Mouse (Mus musculus): ENCODE measurements around the gene Col18a1. TPM values are rescaled to one million over a fixed set of nuclear protein-coding genes. Genes with fewer than 3 reads are reported as not detected.

Gene Col18a1
- polyA plus RNA-seq, 1 experiment: 3.4 TPM

DNA sequence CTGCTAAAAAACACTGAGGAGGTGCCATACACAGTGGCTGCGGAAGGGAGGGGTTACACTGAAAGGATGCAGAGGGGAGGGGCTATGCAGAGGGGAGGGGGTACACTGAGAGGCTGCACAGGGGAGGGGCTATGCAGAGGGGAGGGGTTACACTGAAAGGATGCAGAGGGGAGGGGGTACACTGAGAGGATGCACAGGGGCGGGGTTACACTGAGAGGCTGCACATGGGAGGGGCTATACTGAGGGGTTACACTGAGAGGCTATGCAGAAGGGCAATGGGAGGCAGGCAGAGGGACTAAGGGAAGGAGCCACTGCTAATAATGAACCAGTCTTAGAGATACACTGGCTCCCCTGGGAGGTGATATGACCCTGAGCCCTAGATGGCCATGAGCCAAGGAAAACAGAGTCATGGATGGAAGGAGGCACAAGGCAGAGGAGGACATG is 14.1 kb downstream of the Col18a1 start:
- H3K27ac ChIP-seq (ENCODE audit: control insufficient read depth, insufficient read depth, low read depth, low read length, poor library complexity): no peak overlapping the region
- TF ChIP-seq POLR2A (IDR thresholded peaks at IDR 0.05; ENCODE audit: borderline replicate concordance, control insufficient read depth, low read depth, low read length): no peak
- TF ChIP-seq CTCF (IDR thresholded peaks at IDR 0.05; ENCODE audit: control insufficient read depth, insufficient read depth, low read length): no peak
- H3K4me1 ChIP-seq (ENCODE audit: control insufficient read depth, insufficient read depth, low read length): no peaks in the 10 kb centered on the region
- no peak overlapping the region for H3K4me3 ChIP-seq (replicated peaks; ENCODE audit: control insufficient read depth, low read depth, low read length)
- 97% methylated on average over 2 of the region's 2 CpGs for WGBS

DNA sequence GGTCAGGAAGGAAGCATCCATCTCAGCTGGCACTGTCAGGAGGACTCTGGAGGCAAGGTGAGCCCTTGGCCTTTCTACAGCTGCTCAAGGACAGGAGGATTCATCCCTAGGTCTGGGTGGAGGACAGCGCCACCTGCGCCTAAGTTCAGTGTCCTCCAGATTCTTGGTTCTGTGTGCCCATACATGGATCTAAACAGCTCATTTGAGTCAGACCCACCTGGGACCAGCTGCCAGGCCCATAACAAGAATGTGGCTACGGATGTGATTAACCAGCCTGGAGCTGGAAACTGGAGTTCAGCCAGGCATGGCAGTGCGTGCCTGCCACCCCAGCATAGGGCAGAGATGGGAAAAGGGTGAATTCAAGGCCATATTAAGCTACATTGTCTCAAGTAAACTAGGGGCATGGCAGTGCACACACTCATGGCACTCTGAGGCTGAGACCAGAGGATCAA is 14.8 kb downstream of the Col18a1 start:
- H3K4me1 ChIP-seq (ENCODE audit: control insufficient read depth, insufficient read depth, low read length): no peaks in the 10 kb centered on the region

DNA sequence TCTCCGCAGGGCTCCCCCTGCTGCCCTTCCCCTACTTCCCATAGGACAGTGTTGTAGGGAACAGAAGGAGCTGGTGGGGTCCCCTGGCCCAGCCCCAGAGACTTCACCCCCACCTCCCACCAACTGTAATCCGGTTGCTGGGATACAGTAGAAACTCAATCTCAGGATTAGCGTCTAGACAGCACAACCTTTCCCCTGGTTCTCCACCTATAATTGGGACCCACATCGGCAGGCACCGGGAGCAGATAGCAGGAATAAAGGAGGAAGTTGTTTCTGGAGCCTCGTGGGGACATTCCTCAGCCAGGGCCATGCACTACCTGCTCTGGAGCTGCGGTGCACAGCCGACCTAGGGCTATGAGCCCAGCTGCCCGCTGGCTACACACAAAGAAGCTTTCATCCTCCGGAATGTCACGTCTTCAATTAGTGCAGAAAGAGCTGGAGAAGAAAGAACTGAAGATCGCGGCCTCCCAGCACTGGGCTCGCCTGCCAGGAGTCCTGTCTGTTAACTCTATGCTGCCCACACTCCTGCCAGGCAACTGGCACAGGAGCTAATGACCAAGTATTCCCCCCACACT is 15.3 kb downstream of the Col18a1 start:
- Histone ChIP-seq H3K4me1 (ENCODE audit: control insufficient read depth, insufficient read depth, low read length) (no peaks in the 10 kb centered on the region), H3K4me3 (replicated peaks; ENCODE audit: control insufficient read depth, low read depth, low read length) (no peak overlapping the region), H3K27ac (ENCODE audit: control insufficient read depth, insufficient read depth, low read depth, low read length, poor library complexity) (no peak overlapping the region)
- TF ChIP-seq CTCF (IDR thresholded peaks at IDR 0.05; ENCODE audit: control insufficient read depth, insufficient read depth, low read length) (no peak), POLR2A (IDR thresholded peaks at IDR 0.05; ENCODE audit: borderline replicate concordance, control insufficient read depth, low read depth, low read length) (no peak)
- 65% methylated on average over 14 of the region's 14 CpGs for WGBS

More for the DNA sequence above, 14.8 kb downstream of the Col18a1 start:
- TF ChIP-seq CTCF (IDR thresholded peaks at IDR 0.05; ENCODE audit: control insufficient read depth, insufficient read depth, low read length): no peak
- no peak for TF ChIP-seq POLR2A (IDR thresholded peaks at IDR 0.05; ENCODE audit: borderline replicate concordance, control insufficient read depth, low read depth, low read length)
- Histone ChIP-seq H3K27ac (ENCODE audit: control insufficient read depth, insufficient read depth, low read depth, low read length, poor library complexity) (no peak overlapping the region), H3K4me3 (replicated peaks; ENCODE audit: control insufficient read depth, low read depth, low read length) (no peak overlapping the region)
- WGBS: 90% methylated on average over 4 of the region's 4 CpGs

DNA sequence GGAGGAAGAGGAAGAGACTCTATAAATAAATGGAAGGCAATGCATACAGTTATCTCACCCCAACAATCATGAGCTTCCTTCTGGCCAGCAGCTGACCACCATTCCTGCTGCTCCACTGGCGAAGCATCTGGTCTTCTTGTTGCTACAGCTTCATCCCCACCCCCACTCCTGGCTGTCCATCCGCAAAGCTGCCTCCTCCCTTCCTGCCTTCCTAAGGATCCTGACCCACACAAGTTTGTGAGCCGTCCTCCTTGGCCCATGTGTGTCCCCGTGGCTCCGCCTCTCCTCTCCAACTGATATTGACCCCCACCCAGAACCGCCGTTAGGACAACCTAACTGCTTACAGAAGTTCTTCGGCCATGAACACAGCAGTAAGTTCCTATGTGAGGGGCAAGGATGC is 16.3 kb downstream of the Col18a1 start:
- no peaks in the 10 kb centered on the region for H3K4me1 ChIP-seq (ENCODE audit: control insufficient read depth, insufficient read depth, low read length)
- no peak overlapping the region for H3K27ac ChIP-seq (ENCODE audit: control insufficient read depth, insufficient read depth, low read depth, low read length, poor library complexity)
- no peak overlapping the region for H3K4me3 ChIP-seq (replicated peaks; ENCODE audit: control insufficient read depth, low read depth, low read length)
- no peak for TF ChIP-seq POLR2A (IDR thresholded peaks at IDR 0.05; ENCODE audit: borderline replicate concordance, control insufficient read depth, low read depth, low read length)
- no peak for TF ChIP-seq CTCF (IDR thresholded peaks at IDR 0.05; ENCODE audit: control insufficient read depth, insufficient read depth, low read length)
- 78% methylated on average over 8 of the region's 8 CpGs for WGBS

DNA sequence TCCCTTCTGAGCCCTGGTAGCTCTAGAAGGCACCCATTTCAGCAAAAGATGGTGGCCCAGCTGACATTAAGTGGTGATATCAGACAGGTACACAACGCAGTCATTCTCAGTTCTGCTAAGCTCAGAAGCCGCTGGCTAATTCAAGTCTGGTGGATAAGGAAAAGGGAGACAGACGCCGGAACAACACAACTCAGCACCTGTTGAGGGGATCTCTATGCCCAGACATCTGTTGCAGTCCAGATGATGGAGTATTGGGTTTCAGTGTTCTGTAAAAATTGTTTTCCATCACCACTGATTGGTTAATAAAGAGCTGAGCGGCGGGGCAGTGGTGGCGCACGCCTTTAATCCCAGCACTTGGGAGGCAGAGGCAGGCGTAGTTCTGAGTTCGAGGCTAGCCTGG is 18.8 kb downstream of the Col18a1 start:
- Histone ChIP-seq H3K4me3 (replicated peaks; ENCODE audit: control insufficient read depth, low read depth, low read length) (no peak overlapping the region), H3K27ac (ENCODE audit: control insufficient read depth, insufficient read depth, low read depth, low read length, poor library complexity) (no peak overlapping the region), H3K4me1 (ENCODE audit: control insufficient read depth, insufficient read depth, low read length) (no peaks in the 10 kb centered on the region)
- no peak for TF ChIP-seq CTCF (IDR thresholded peaks at IDR 0.05; ENCODE audit: control insufficient read depth, insufficient read depth, low read length)
- no peak for TF ChIP-seq POLR2A (IDR thresholded peaks at IDR 0.05; ENCODE audit: borderline replicate concordance, control insufficient read depth, low read depth, low read length)
- 87% methylated on average over 10 of the region's 10 CpGs for WGBS

DNA sequence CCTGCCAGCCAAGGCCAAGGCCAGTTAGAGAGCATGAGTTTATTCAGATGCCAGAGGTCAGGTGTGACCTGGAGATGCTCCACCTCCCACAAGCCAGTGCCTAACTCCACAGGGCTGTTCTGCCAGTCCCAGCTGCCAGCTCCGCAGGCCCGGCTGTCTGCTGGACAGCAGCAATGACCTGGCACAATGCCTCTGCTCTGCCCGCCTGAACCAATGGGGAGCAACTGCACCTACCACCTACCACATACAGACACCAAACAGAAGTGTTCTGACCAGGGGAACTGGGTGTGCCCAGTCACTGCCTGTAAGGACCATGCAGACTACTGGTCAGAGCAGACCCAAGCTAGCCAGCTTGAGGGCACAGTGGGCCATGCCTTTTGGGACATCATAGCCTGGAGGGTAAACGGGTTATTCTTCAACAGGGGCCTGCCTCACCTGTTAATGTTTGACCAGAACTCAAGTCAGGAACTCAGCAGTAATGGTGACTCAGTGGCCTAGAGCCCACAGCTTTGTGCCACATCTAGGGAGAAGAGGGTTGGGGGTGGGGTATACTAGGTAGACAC is 19.4 kb downstream of the Col18a1 start:
- H3K4me3 ChIP-seq (replicated peaks; ENCODE audit: control insufficient read depth, low read depth, low read length): no peak overlapping the region
- TF ChIP-seq POLR2A (IDR thresholded peaks at IDR 0.05; ENCODE audit: borderline replicate concordance, control insufficient read depth, low read depth, low read length): no peak
- TF ChIP-seq CTCF (IDR thresholded peaks at IDR 0.05; ENCODE audit: control insufficient read depth, insufficient read depth, low read length): no peak
- no peak overlapping the region for H3K27ac ChIP-seq (ENCODE audit: control insufficient read depth, insufficient read depth, low read depth, low read length, poor library complexity)
- H3K4me1 ChIP-seq (ENCODE audit: control insufficient read depth, insufficient read depth, low read length): no peaks in the 10 kb centered on the region
- WGBS: 81% methylated on average over 4 of the region's 4 CpGs

DNA sequence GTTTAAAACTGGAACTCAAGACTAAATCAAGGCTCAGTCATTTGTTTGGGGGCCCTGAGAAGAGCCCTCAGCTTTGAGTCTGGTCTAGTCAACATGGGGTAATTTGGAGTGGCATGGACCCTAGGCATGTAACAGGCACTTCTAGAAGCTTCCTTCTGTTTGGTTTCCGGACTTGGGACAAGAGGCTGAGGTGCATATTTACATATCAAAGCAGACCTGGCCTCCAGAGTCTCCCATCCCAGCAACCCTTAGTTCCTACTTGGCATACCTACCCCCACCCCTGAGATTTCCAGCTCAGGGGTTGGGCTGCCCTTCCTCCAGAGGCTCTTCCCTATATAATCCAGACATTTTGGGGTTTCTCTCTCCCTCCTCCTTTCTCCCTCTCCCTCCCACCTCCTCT is 20.4 kb downstream of the Col18a1 start:
- no peak overlapping the region for H3K4me3 ChIP-seq (replicated peaks; ENCODE audit: control insufficient read depth, low read depth, low read length)
- whole genome bisulfite sequencing: 79% methylated on average over 1 of the region's 1 CpGs
- no peaks in the 10 kb centered on the region for H3K4me1 ChIP-seq (ENCODE audit: control insufficient read depth, insufficient read depth, low read length)
- H3K27ac ChIP-seq (ENCODE audit: control insufficient read depth, insufficient read depth, low read depth, low read length, poor library complexity): no peak overlapping the region
- TF ChIP-seq POLR2A (IDR thresholded peaks at IDR 0.05; ENCODE audit: borderline replicate concordance, control insufficient read depth, low read depth, low read length): no peak
- no peak for TF ChIP-seq CTCF (IDR thresholded peaks at IDR 0.05; ENCODE audit: control insufficient read depth, insufficient read depth, low read length)

DNA sequence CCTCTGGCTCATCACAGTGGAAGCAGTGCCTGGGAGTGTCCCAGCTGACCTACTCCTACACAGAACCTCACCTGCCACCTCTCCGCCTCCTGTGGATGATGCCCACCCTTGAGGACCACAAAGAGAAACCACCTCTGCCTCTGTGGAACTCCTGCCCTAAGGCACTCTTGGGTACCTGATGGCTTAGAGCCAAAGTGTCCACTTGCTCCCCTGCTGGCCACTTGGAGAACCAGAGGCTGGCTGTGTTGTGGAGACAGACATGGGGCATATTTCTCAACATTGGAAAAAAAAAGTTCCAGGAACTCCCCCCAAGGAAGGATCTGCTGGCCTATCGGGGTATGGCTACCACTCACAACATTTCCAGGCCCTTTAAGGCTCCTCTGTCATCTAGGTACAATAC is 22.0 kb downstream of the Col18a1 start:
- H3K4me3 ChIP-seq (replicated peaks; ENCODE audit: control insufficient read depth, low read depth, low read length): no peak overlapping the region
- 70% methylated on average over 2 of the region's 2 CpGs for WGBS
- H3K4me1 ChIP-seq (ENCODE audit: control insufficient read depth, insufficient read depth, low read length): no peaks in the 10 kb centered on the region
- no peak overlapping the region for H3K27ac ChIP-seq (ENCODE audit: control insufficient read depth, insufficient read depth, low read depth, low read length, poor library complexity)
- TF ChIP-seq POLR2A (IDR thresholded peaks at IDR 0.05; ENCODE audit: borderline replicate concordance, control insufficient read depth, low read depth, low read length): no peak
- TF ChIP-seq CTCF (IDR thresholded peaks at IDR 0.05; ENCODE audit: control insufficient read depth, insufficient read depth, low read length): no peak

Measured in bone marrow, adult 2 months (tissue).